Mouse (Mus musculus) neural tube, embryonic 14.5 days (tissue): ENCODE data around the gene Fgfr2. TPM values are rescaled to one million over a fixed set of nuclear protein-coding genes. Genes with fewer than 3 reads are reported as not detected.

Experiments
- ATAC-seq: fragments of 200-750 bp; cut with Nextera tagmentation; 2 replicates; pipeline ENCODE4 v1.8.0; 2017; ENCODE audit warnings: low read depth, mild to moderate bottlenecking, moderate TSS enrichment, moderate library complexity
- H3K27ac ChIP-seq: fragments of 300-500 bp; sonication (generic); 2 replicates; pipeline ENCODE4 v1.5.1; 2014; ENCODE audit warnings: low read depth, mild to moderate bottlenecking, control low read depth, low read length, moderate library complexity, mixed read lengths
- H3K27me3 ChIP-seq: fragments of 300-500 bp; sonication (generic); 2 replicates; pipeline ENCODE4 v1.6.1; 2014; ENCODE audit warnings: low read length; ENCODE audit not compliant: control insufficient read depth, insufficient read depth
- H3K36me3 ChIP-seq: fragments of 300-500 bp; sonication (generic); 2 replicates; pipeline ENCODE4 v1.6.1; 2014; ENCODE audit warnings: low read length, mixed read lengths; ENCODE audit not compliant: control insufficient read depth, insufficient read depth
- H3K4me1 ChIP-seq: fragments of 300-500 bp; sonication (generic); 2 replicates; pipeline ENCODE4 v1.6.1; 2014; ENCODE audit warnings: low read length; ENCODE audit not compliant: control insufficient read depth, insufficient read depth
- H3K4me2 ChIP-seq: fragments of 300-500 bp; sonication (generic); 2 replicates; pipeline ENCODE4 v1.6.1; 2014; ENCODE audit warnings: mild to moderate bottlenecking, low read depth, low read length, control low read depth
- H3K4me3 ChIP-seq: fragments of 300-500 bp; sonication (generic); 2 replicates; pipeline ENCODE4 v1.5.1; 2014; ENCODE audit warnings: low read depth, low read length, control low read depth, mixed read lengths
- H3K9ac ChIP-seq: fragments of 300-500 bp; sonication (generic); replicated peaks from 2 replicates; pipeline ENCODE4 v1.6.1; 2014; ENCODE audit warnings: low read depth, mild to moderate bottlenecking, control low read depth, low read length, mixed read lengths
- H3K9me3 ChIP-seq: fragments of 300-500 bp; sonication (generic); 2 replicates; pipeline ENCODE4 v1.6.1; 2016; ENCODE audit warnings: low read length; ENCODE audit not compliant: control insufficient read depth
- WGBS: fragments of 180-500 bp; shearing (Covaris S2); extraction: QIAGEN DNeasy Blood & Tissue Kit; methylation state at CpG from one replicate; pipeline ENCODE4 v1.1.7; 2014; 5-methylcytosine and 5-hydroxymethylcytosine counted together
- polyA plus RNA-seq: library from polyadenylated mRNA; unstranded; fragments of >200 nt; fragmentation: Nextera tagmentation; extraction: Ambion mirVana; gene quantifications from 2 replicates; pipeline ENCODE4 v1.2.1, GENCODE M21; 2014

The Fgfr2 gene
- polyA plus RNA-seq, 1 experiment from 2014 or later, result 28.1 TPM

GRCm38 (mm10) chr7:131257309-131257708, 1865.8 kb downstream of the Fgfr2 start:
- Histone ChIP-seq H3K9me3 (no peaks in the 10 kb centered on the region), H3K4me1 (no peaks in the 10 kb centered on the region), H3K27me3 (no peaks in the 10 kb centered on the region), H3K36me3 (no peaks in the 10 kb centered on the region), H3K27ac (no peak overlapping the region), H3K4me3 (no peak overlapping the region), H3K4me2 (no peak overlapping the region), H3K9ac (no peak overlapping the region)
- 75% methylated on average over 1 of the region's 1 CpGs for WGBS
- no peak for ATAC-seq

- no peak for ATAC-seq
- no peaks in the 10 kb centered on the region for H3K27me3 ChIP-seq
Observed at GRCm38 (mm10) chr7:131256841-131257240, 1866.3 kb downstream of the Fgfr2 start.

DNA sequence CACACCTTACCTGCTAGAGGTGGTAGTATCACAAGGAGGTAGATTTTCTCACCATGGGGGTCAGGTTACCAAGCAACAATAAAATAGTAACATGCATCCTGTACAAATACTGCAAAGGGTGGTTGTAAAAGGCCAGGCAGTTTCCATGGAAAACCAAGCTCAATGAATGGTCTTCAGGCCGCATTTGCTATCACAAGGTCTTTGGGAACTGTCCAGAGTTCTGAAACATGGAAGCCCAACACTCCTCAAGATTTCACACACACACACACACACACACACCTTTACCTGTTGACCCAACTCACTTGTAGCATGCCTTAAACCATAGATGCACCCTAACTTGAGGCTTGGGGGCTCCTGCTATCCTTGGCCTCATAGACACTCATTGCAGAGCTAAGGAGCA, 1878.2 kb downstream of the Fgfr2 start:
- 17% methylated on average over 1 of the region's 1 CpGs for WGBS
- no peak overlapping the region for H3K27ac ChIP-seq
- no peak overlapping the region for H3K4me2 ChIP-seq
- no peak overlapping the region for H3K9ac ChIP-seq
- no peaks in the 10 kb centered on the region for H3K36me3 ChIP-seq
- H3K9me3 ChIP-seq, result no peaks in the 10 kb centered on the region
- H3K4me1 ChIP-seq, result no peaks in the 10 kb centered on the region
- H3K4me3 ChIP-seq, result no peak overlapping the region
- ATAC-seq, result no peak
- no peaks in the 10 kb centered on the region for H3K27me3 ChIP-seq

More at GRCm38 (mm10) chr7:131256841-131257240, 1866.3 kb downstream of the Fgfr2 start:
- Histone ChIP-seq H3K9ac (no peak overlapping the region), H3K4me3 (no peak overlapping the region), H3K4me2 (no peak overlapping the region), H3K36me3 (no peaks in the 10 kb centered on the region), H3K4me1 (no peaks in the 10 kb centered on the region), H3K27ac (no peak overlapping the region), H3K9me3 (no peaks in the 10 kb centered on the region)
- 89% methylated on average over 5 of the region's 5 CpGs for WGBS

GRCm38 (mm10) chr7:131236091-131236490, 1887.1 kb downstream of the Fgfr2 start:
- H3K4me1 ChIP-seq, result no peaks in the 10 kb centered on the region
- H3K4me2 ChIP-seq, result no peak overlapping the region
- H3K27me3 ChIP-seq, result no peaks in the 10 kb centered on the region
- no peaks in the 10 kb centered on the region for H3K9me3 ChIP-seq
- no peak overlapping the region for H3K4me3 ChIP-seq
- no peak for ATAC-seq
- no peaks in the 10 kb centered on the region for H3K36me3 ChIP-seq
- no peak overlapping the region for H3K27ac ChIP-seq
- H3K9ac ChIP-seq, result no peak overlapping the region

GRCm38 (mm10) chr7:131223086-131223485, 1900.1 kb downstream of the Fgfr2 start:
- Histone ChIP-seq H3K4me2 (no peak overlapping the region), H3K36me3 (no peaks in the 10 kb centered on the region), H3K27ac (no peak overlapping the region), H3K4me1 (no peaks in the 10 kb centered on the region), H3K27me3 (no peaks in the 10 kb centered on the region), H3K4me3 (no peak overlapping the region), H3K9ac (no peak overlapping the region), H3K9me3 (no peaks in the 10 kb centered on the region)
- WGBS, result 82% methylated on average over 5 of the region's 5 CpGs
- ATAC-seq, result no peak

DNA sequence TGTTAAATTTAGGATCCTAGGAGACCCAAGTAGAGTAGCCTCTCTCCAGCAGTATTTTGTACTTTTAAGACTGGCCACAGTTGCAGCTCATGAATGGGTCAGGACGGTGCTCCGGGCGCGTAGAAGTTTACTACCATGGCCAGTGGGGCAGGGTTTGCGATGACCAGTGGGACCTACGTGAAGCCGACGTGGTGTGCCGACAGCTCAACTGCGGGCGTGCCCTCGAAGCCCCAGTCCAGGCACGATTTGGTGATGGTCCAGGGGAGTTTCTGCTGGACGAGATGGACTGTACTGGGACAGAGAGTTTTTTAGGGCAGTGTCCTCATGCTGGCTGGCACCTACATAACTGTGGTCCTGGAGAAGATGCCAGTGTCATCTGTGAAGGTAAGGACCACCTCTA, 1935.2 kb downstream of the Fgfr2 start:
- Histone ChIP-seq H3K27ac (no peak overlapping the region), H3K4me1 (no peaks in the 10 kb centered on the region), H3K4me2 (no peak overlapping the region), H3K36me3 (no peaks in the 10 kb centered on the region), H3K27me3 (no peaks in the 10 kb centered on the region), H3K9ac (no peak overlapping the region), H3K4me3 (no peak overlapping the region), H3K9me3 (no peaks in the 10 kb centered on the region)
- WGBS, result 97% methylated on average over 14 of the region's 14 CpGs
- no peak for ATAC-seq

- ATAC-seq, result no peak
Observed at GRCm38 (mm10) chr7:131187047-131187446, 1936.1 kb downstream of the Fgfr2 start.

DNA sequence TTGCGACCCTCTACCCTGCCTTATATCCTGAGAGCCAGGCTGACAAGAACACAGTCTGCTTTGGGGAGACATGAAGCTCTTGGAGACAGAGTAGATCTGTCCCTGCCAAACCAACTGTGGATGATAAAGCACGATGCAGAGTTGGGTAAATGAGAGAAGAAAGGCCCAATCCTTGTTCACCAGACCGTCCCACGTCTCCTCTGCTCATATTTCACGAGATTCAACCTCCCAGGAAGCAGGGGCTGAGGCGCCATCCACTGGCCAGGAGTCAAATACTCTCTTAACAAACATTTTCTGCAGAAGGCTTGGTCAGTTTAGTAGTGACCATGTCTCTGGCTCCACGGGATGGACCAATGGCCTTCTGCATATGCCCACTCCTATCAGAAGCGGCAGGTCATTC, 1938.8 kb downstream of the Fgfr2 start:
- H3K36me3 ChIP-seq, result no peaks in the 10 kb centered on the region
- H3K4me3 ChIP-seq, result no peak overlapping the region
- 74% methylated on average over 8 of the region's 8 CpGs for WGBS
- H3K4me2 ChIP-seq, result no peak overlapping the region
- H3K27me3 ChIP-seq, result no peaks in the 10 kb centered on the region
- no peaks in the 10 kb centered on the region for H3K4me1 ChIP-seq
- no peaks in the 10 kb centered on the region for H3K9me3 ChIP-seq
- no peak overlapping the region for H3K9ac ChIP-seq
- ATAC-seq, result no peak
- no peak overlapping the region for H3K27ac ChIP-seq

More at GRCm38 (mm10) chr7:131187047-131187446, 1936.1 kb downstream of the Fgfr2 start:
- Histone ChIP-seq H3K4me1 (no peaks in the 10 kb centered on the region), H3K9ac (no peak overlapping the region), H3K36me3 (no peaks in the 10 kb centered on the region), H3K27me3 (no peaks in the 10 kb centered on the region), H3K9me3 (no peaks in the 10 kb centered on the region), H3K27ac (no peak overlapping the region), H3K4me3 (no peak overlapping the region), H3K4me2 (no peak overlapping the region)
- 71% methylated on average over 8 of the region's 8 CpGs for WGBS

- no peak overlapping the region for H3K27ac ChIP-seq
- H3K4me2 ChIP-seq, result no peak overlapping the region
- no peak overlapping the region for H3K4me3 ChIP-seq
- H3K27me3 ChIP-seq, result no peaks in the 10 kb centered on the region
- ATAC-seq, result no peak
- no peaks in the 10 kb centered on the region for H3K36me3 ChIP-seq
- no peak overlapping the region for H3K9ac ChIP-seq
- no peaks in the 10 kb centered on the region for H3K9me3 ChIP-seq
- H3K4me1 ChIP-seq, result no peaks in the 10 kb centered on the region
- 42% methylated on average over 4 of the region's 4 CpGs for whole genome bisulfite sequencing
Observed at GRCm38 (mm10) chr7:131182685-131183084, 1940.5 kb downstream of the Fgfr2 start.

GRCm38 (mm10) chr7:131174121-131174520, 1949.0 kb downstream of the Fgfr2 start, which contains the start of gene 5430419D17Rik:
5430419D17Rik (plus strand) TSS chr7:131174402.
- Histone ChIP-seq H3K27ac (no peak within 1 kb of the TSS), H3K27me3 (no peaks in the 10 kb centered on the region), H3K36me3 (no peaks in the 10 kb centered on the region), H3K9me3 (no peaks in the 10 kb centered on the region), H3K4me2 (no peak within 1 kb of the TSS), H3K4me1 (no peaks in the 10 kb centered on the region), H3K9ac (no peak within 1 kb of the TSS), H3K4me3 (no peak within 1 kb of the TSS)
- ATAC-seq, result no peak
- WGBS, result 88% methylated on average over 9 of the region's 9 CpGs
